Mouse (Mus musculus) limb, embryonic 14.5 days (tissue): Measurements from ENCODE around the gene Cpsf3. TPM values are rescaled to one million over a fixed set of nuclear protein-coding genes. Genes with fewer than 3 reads are reported as not detected.

Experiments
- ATAC-seq: fragments of 200-750 bp; cut with Nextera tagmentation; 2 replicates; pipeline ENCODE4 v1.8.0; 2017; ENCODE audit warnings: low read depth, moderate number of reproducible peaks, moderate TSS enrichment; ENCODE audit not compliant: low FRiP score
- DNase-seq: peaks from one replicate; pipeline ENCODE4 v3.0.0-alpha.2; 2015; ENCODE audit warnings: low spot score
- H3K27ac ChIP-seq: fragments of 300-500 bp; sonication (generic); replicated peaks from 2 replicates; pipeline ENCODE4 v1.5.1; 2014; ENCODE audit warnings: low read depth, mild to moderate bottlenecking, low read length, moderate library complexity, mixed read lengths
- H3K27me3 ChIP-seq: fragments of 300-500 bp; sonication (generic); 2 replicates; pipeline ENCODE4 v1.6.1; 2014; ENCODE audit warnings: low read length, mixed read lengths; ENCODE audit not compliant: control insufficient read depth, insufficient read depth
- H3K36me3 ChIP-seq: fragments of 300-500 bp; sonication (generic); 2 replicates; pipeline ENCODE4 v1.6.1; 2014; ENCODE audit warnings: mild to moderate bottlenecking, low read length, moderate library complexity, mixed read lengths; ENCODE audit not compliant: control insufficient read depth, insufficient read depth
- H3K4me1 ChIP-seq: fragments of 300-500 bp; sonication (generic); 2 replicates; pipeline ENCODE4 v1.6.1; 2014; ENCODE audit warnings: antibody characterized with exemption, low read length, mixed read lengths; ENCODE audit not compliant: control insufficient read depth, insufficient read depth
- H3K4me2 ChIP-seq: fragments of 300-500 bp; sonication (generic); replicated peaks from 2 replicates; pipeline ENCODE4 v1.6.1; 2014; ENCODE audit warnings: low read depth, mild to moderate bottlenecking, low read length, moderate library complexity; ENCODE audit not compliant: severe bottlenecking
- H3K4me3 ChIP-seq: fragments of 300-500 bp; sonication (generic); replicated peaks from 2 replicates; pipeline ENCODE4 v1.5.1; 2014; ENCODE audit warnings: low read length
- H3K9ac ChIP-seq: fragments of 300-500 bp; sonication (generic); 2 replicates; pipeline ENCODE4 v1.6.1; 2014; ENCODE audit warnings: mild to moderate bottlenecking, low read depth, low read length, moderate library complexity; ENCODE audit not compliant: severe bottlenecking
- H3K9me3 ChIP-seq: fragments of 300-500 bp; sonication (generic); 2 replicates; pipeline ENCODE4 v1.6.1; 2016; ENCODE audit warnings: low read length; ENCODE audit not compliant: control insufficient read depth
- POLR2A ChIP-seq: fragments of 200-500 bp; IDR thresholded peaks from 2 replicates; pipeline ENCODE4 v1.8.0; 2012; ENCODE audit warnings: inconsistent platforms, mild to moderate bottlenecking, moderate library complexity, borderline replicate concordance; ENCODE audit not compliant: insufficient read depth, insufficient read length; ENCODE audit errors: extremely low read depth
- WGBS: fragments of 180-500 bp; shearing (Covaris S2); extraction: QIAGEN DNeasy Blood & Tissue Kit; methylation state at CpG from one replicate; pipeline ENCODE4 v1.1.7; 2014; 5-methylcytosine and 5-hydroxymethylcytosine counted together
- polyA plus RNA-seq, 2 experiments: library from polyadenylated mRNA; depleted of rRNA in 1 of 2; stranded (reverse) in 1 of 2; unstranded in 1 of 2; fragments of >200 nt; fragmentation: Nextera tagmentation in 1 of 2; extraction: Ambion mirVana in 1 of 2; gene quantifications; 2 replicates each; pipeline versions ENCODE4 v1.2.1 to v1.2.3; 2012 to 2014

Cpsf3 gene
- polyA plus RNA-seq, 2 experiments, result 70.0 to 98.7 TPM

DNA sequence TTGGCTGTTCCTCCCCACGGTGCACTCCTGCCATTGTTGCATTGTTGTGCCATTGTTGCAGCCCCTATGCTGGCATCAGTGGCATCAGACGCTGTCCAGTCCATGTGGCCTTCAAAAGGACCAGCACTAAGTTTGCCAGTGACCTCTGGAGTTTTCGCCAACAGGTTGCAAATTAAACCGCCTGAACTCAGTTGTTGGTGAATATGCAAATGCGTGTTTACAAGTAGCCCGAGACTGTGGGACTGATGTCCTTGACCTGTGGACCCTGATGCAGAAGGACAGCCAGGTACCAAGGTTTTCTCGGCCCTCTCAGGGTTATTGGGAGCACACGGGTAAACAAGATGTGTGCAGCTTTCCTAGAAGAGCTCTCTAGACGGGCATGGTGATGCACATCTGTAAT lies 36.0 kb downstream of the Cpsf3 start:
- peaks cover 56% of the 10 kb centered on the region for H3K36me3 ChIP-seq
- 77% methylated on average over 9 of the region's 9 CpGs for WGBS
- no peak for TF ChIP-seq POLR2A
- no peaks in the 10 kb centered on the region for H3K9me3 ChIP-seq
- H3K4me2 ChIP-seq, result no peak overlapping the region
- DNase-seq (no peak), ATAC-seq (no peak)
- no peak overlapping the region for H3K27ac ChIP-seq
- no peak overlapping the region for H3K4me3 ChIP-seq
- no peaks in the 10 kb centered on the region for H3K27me3 ChIP-seq
- H3K9ac ChIP-seq, result no peak overlapping the region
- 0 out of 2 replicates have a peak, but pooled peaks cover 3% of the 10 kb centered on the region for H3K4me1 ChIP-seq

DNA sequence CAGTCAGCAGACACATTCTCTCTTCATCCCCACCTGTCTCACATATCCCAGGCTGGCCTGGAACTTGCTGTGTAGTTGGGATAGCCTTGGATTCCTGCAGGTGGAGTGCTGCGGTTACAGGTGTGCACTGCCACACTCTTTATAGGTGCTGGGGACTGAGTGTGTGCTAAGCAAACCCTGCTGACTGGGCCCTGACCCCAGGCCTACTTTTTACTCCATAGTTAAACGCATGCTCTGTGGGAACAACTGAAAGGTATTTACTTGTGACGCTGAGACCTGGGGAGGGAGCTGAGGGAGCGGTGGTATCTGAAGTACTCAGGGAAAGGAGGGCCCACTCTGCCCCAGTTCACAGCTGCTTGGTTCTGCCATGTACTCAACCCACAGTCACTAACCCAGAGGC lies 37.1 kb downstream of the Cpsf3 start:
- Histone ChIP-seq H3K4me2 (no peak overlapping the region), H3K36me3 (peaks cover 65% of the 10 kb centered on the region), H3K4me3 (no peak overlapping the region), H3K27me3 (no peaks in the 10 kb centered on the region), H3K4me1 (0 out of 2 replicates have a peak, but pooled peaks cover under 1% of the 10 kb centered on the region), H3K9ac (no peak overlapping the region), H3K9me3 (no peaks in the 10 kb centered on the region), H3K27ac (no peak overlapping the region)
- DNase-seq, result no peak
- no peak for TF ChIP-seq POLR2A
- ATAC-seq, result no peak
- WGBS, result 77% methylated on average over 4 of the region's 4 CpGs

DNA sequence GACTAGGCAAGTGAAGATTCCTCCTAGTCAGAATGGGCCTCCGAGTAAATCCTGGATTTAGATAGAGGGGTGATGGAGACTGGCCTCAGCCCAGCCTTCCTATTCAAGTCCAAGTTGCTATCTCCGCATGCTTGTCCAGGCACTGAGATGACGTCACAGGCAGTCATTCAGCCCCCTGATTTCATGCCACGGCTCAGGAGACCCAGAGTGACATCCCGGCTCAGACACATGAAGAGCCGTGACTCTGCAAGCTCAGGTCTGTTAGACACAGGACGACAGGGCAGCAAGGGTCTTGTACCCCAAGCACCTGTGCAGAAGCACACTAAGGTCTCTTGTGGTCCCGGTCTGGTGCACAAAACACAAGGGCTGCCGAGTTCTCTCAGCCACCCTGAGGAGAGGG lies 37.7 kb downstream of the Cpsf3 start:
- Histone ChIP-seq H3K27ac (no peak overlapping the region), H3K9ac (no peak overlapping the region), H3K4me2 (no peak overlapping the region), H3K4me3 (no peak overlapping the region), H3K36me3 (peaks cover 71% of the 10 kb centered on the region), H3K4me1 (no peaks in the 10 kb centered on the region), H3K9me3 (no peaks in the 10 kb centered on the region), H3K27me3 (no peaks in the 10 kb centered on the region)
- no peak for ATAC-seq
- 93% methylated on average over 9 of the region's 9 CpGs for WGBS
- DNase-seq, result no peak
- no peak for TF ChIP-seq POLR2A

DNA sequence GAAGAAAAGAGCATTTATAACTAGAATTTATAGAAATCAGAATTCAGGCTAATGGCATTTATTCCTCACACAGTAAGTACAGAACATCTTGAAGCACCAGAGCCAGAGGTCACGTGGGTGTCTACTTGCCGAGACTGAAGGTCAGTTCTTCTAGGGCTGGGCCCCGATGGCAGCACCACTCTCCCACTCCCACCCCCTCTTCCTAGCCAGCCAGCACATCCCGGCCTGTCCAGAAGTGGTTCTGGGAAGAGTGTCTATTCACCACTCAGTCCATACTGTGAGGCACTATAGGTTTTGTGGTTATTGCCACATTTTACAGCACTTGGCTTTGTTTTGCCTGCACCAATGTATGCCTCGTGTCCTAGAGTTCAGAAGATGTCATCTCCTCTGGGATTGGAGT lies 38.9 kb downstream of the Cpsf3 start:
- no peak overlapping the region for H3K9ac ChIP-seq
- peaks cover 80% of the 10 kb centered on the region for H3K36me3 ChIP-seq
- no peak overlapping the region for H3K4me2 ChIP-seq
- H3K4me1 ChIP-seq, result no peaks in the 10 kb centered on the region
- TF ChIP-seq POLR2A, result no peak
- no peaks in the 10 kb centered on the region for H3K9me3 ChIP-seq
- H3K27ac ChIP-seq, result no peak overlapping the region
- no peaks in the 10 kb centered on the region for H3K27me3 ChIP-seq
- DNase-seq, result no peak
- WGBS, result 78% methylated on average over 5 of the region's 5 CpGs
- no peak for ATAC-seq
- no peak overlapping the region for H3K4me3 ChIP-seq

DNA sequence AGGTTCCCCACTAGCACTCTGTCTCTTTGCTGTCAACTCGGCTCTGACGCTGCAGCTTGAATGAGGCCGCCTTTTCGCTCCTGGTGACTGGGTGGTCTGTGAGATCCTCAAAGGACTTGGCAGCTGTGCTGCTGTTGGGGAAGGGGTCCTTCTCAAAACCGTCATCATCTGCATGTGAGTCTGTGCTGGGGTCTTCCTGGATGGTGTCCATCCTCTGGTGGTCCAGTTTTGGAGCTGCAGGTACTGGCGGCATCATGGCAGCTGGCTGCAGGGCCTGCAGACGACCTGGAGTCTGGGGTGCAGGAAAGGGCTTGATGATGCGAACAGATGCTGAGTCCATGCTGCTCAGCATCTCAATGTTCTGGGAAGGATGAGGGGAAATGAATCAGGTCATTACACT lies 40.1 kb downstream of the Cpsf3 start:
- Histone ChIP-seq H3K4me2 (no peak overlapping the region), H3K27me3 (no peaks in the 10 kb centered on the region), H3K36me3 (peaks cover 82% of the 10 kb centered on the region), H3K4me3 (no peak overlapping the region), H3K9me3 (no peaks in the 10 kb centered on the region), H3K27ac (no peak overlapping the region), H3K9ac (no peak overlapping the region), H3K4me1 (no peaks in the 10 kb centered on the region)
- no peak for ATAC-seq
- 87% methylated on average over 8 of the region's 8 CpGs for WGBS
- TF ChIP-seq POLR2A, result no peak
- no peak for DNase-seq

DNA sequence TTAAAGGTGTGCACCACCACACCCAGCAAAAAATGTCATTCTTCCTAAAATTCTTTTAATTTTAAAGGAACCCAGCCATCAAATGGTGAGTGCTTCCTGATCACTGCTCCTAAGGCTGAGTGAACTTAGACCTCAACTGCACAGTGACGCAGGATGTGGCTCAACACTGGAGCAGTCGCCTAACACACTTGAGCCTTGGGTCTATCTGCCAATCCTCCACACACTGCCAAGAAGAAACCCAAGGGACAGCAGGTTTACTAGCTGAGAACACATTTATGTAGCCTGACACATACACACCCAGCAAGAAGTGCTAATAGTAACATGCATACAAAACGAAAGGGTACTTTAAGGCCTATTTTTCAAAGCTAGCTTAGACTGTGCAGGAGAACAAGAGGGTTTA lies 41.1 kb downstream of the Cpsf3 start:
- no peak for TF ChIP-seq POLR2A
- WGBS, result 80% methylated on average over 3 of the region's 3 CpGs
- H3K27me3 ChIP-seq, result no peaks in the 10 kb centered on the region
- no peak overlapping the region for H3K4me3 ChIP-seq
- no peak overlapping the region for H3K4me2 ChIP-seq
- no peak overlapping the region for H3K27ac ChIP-seq
- ATAC-seq (no peak), DNase-seq (no peak)
- no peaks in the 10 kb centered on the region for H3K9me3 ChIP-seq
- H3K36me3 ChIP-seq, result peaks cover 80% of the 10 kb centered on the region
- H3K4me1 ChIP-seq, result no peaks in the 10 kb centered on the region
- H3K9ac ChIP-seq, result no peak overlapping the region
